Mouse (Mus musculus) mesoderm, embryonic 11.5 days (tissue): ENCODE results near the gene Fcrls.

Experiments used
- DNase-seq: peaks from one replicate; pipeline ENCODE4 v3.0.0-alpha.2; 2012; ENCODE audit warnings: low read depth, low spot score

Gene Fcrls

DNA sequence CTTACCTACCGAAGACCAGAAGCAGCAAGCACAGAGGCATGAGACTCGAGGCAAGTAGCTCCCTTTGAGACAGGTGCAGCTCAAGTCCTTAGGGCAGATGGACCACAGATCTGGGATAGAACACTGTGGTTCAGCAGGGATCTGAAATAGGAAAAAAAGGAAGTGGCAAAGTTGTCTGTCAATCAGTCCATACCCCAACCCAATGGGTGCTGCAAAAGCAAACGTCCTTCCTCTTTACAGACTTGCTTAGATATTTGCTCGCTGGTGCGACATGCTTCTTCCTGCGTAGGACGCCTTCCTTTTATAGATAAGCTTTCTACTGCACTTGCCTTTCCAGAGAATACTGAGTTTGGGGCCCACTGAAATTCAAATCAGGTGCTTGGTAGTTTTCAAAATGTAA lies at the start of gene Fcrls:
Gene Fcrls (minus strand): TSS at position 303 of the 400 bp plus-strand sequence.
- no peak for DNase-seq

- no peak for DNase-seq
Observed at GRCm38 (mm10) chr3:87309922-87310321, 46.4 kb upstream of the Fcrls start.

DNA sequence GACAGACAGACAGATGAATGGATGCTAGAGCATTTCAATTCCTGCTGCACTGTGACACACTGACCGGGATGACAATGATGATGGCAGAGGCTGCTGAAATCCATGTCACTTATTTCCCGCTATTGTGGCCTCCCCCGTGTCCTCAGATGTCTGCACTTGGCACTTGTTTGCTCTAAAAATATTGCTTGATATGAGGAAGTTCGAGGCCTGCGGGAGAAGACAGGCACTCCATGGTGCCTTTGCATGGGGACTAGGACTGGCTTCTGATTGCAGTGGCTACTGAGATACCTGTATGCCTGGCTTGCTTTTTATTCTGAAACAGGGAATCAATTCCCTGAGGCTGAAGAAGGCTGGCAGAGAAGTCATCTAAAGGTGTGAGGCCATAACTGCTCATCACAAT lies 36.4 kb upstream of the Fcrls start:
- DNase-seq, result no peak

- DNase-seq, result no peak
Observed at GRCm38 (mm10) chr3:87274372-87274771, 10.8 kb upstream of the Fcrls start.

- DNase-seq, result no peak
Observed at GRCm38 (mm10) chr3:87266581-87266980, 3.0 kb upstream of the Fcrls start.

DNA sequence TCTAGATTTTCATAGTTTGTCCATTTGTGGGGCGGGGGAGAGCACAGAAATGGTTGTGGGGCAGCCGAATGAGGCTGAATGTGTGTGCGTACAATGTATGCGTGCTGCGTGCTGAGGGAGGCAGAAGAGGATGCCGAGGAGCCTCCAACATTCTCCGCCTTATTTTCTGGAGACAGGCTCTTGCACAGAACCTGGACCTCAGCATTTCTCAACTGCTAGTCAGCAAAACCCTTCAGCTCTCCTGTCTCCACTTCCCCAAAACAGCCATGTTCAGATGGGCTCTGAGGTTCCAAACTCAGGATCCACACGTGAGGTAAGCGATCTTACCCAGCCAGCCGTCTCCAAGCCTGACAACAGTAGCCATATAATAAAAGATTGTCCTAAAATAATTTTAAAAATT lies 8.3 kb downstream of the Fcrls start:
- no peak for DNase-seq

DNA sequence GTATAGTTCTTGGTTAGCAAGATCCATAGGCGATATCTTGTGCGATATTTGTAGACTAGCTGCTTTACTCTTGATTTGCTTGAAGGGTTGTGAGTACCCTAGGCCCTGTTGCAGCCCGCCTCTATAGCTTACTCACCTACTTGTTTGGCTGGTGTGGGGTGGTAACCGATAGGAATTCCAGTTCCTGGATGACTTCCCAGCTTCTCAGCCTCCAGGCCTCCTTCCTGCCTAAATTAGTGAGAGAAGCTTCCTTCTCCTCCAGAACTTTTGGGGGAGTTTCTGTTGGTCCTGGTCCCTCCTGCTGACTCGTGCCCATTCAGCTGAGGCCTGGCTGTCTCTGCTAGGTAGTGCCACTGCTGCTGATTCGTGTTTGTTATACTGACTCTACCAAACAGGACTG lies 14.0 kb downstream of the Fcrls start:
- no peak for DNase-seq

DNA sequence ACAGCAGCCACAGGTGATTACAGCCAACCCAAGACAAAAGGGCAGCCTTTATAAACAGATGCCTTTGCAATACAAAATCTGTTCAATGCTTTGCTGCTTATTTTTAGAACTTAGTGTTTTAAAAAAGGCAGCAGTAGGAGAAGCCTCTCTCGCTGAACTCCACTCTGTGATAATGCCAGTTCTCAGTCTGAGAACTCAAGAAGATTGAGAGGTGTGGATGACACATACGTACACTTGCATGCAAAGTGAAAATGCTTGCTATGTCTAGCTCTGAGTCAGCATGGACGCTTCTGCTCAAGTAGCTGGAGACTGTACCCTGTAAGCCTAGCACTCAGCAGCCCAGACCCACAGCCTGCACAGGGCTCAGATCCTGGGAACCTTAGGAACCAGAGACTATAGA lies 16.2 kb downstream of the Fcrls start:
- DNase-seq, result no peak

DNA sequence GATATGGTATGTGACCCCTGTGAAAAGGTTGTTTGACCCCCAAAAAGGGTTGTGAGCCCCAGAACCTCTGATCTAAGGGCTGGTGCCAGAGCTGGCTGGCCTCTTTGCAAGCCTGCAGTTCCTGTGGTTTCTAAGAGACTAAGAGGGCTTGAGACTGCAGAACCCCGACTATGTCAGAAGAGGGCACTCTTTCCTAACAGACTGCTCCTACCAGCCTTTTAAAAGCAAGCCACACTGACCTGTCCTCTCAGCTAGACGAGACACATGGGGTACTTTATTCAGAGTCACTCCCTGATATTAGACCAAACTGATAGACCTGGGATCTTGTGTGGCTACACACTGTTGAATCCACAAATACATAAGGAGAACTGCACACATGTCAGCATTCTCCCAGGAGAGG lies 19.9 kb downstream of the Fcrls start:
- DNase-seq, result peak; percentile 68

DNA sequence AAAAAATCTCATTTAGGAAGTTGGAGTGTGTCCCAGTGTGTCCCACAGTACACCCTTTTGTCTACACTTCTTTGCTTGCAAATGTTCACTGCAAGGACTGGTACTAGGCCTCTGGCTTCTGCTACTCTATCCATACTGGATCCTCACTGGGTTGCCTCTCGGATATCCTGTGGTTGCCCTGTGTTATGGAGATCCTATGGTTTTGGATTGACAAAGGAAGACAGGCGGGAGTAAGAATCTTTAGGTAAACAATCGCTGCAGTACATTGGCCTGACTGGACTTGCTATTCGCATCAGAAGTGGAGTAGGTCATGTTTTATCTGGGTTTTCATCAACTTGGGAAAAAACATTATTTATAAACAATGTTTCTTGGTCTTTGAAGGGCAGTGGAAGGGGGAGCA lies 22.6 kb downstream of the Fcrls start:
- no peak for DNase-seq

DNA sequence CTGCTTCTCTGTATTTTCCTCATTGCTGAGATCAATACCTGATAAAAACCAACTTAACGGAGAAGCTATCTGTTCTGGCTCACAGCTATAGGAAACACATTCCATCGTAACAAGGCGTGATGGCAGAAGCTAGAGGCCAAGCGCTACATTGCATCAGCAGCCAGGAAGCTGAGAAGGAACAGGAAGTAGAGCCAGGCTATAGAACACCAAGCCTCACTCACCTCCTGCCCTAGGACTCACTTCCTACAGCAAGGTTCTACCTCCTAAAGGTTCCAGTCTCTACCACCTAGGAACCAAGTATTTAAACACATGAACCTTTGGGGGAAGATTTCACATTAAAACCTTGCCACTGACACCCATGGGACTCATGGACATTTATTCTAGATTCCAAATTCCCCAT lies 39.9 kb downstream of the Fcrls start:
- no peak for DNase-seq

DNA sequence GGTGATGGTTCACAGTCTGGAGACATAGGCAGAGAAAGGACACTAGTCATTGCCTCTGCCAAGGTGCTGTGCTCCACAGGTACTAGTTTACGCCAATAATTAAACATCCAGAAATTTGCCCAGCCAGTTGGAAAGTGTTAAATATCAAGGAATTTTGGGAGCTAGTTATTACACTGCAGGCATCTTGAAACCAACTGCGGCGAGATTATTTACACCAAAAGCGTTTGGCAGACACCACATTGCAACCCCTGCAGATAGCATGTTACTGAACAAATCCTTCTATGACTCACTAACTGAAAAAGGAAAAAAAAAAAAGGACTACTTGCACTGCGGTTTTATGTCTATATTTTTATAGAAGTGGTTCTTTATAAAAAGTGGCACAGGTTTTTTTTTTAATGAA lies 41.2 kb downstream of the Fcrls start:
- DNase-seq, result no peak

DNA sequence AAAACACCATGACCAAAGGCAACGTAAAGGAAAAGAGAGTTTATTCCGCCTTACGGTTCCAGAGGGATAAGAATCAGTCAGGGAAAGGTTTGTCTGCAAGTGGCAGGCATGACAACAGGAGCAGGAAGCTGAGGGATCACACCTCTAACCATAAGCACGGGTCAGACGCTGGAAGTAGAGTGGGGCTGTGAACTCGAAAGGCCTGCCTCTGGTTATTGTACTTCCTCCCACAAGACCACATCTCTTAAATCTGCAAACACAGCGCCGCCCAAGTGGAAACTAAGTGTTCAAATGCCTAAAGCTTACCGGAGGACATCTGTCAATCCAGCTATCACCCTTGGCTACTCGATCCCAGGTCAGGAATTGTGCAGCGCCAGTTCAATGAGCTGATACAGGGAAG lies 48.4 kb downstream of the Fcrls start:
- no peak for DNase-seq

GRCm38 (mm10) chr3:87214221-87214864 lies 49.2 kb downstream of the Fcrls start:
- DNase-seq, result no peak

DNA sequence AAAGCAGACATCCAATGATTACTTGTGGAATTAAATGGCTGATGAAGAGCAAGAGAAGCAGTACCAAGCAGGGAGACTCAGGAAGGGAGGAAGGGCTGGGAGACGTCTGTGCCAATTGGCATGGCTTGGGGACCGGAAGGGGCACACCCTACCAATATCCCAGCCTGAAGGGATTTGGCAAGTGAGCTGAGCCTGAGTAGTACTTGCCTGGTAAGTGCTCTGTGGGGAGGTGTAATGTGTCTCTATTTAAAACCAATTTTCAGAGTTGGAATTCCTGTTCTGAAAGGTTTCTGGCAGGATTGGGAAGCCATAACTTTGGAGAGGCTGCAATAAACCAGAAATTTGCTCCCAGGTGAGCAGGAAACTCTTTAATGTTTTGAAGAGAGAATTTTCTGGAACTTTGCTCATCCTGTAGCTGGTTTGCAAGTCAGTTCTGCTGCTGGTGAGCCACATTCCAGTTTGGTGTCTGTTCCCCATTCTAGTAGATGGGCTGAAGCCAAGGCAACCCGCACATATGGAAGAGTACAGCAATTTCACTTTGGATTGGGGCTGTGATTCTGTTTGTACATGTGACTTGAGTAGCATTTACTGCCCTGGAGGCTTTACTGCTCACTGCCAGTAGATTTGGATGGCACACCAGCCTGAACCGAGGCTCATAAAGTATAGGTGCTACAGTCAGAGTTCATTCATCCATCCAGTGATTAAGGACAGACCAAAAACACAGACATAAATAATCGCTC lies 57.0 kb downstream of the Fcrls start:
- DNase-seq, result no peak
